Mouse (Mus musculus) cerebellum, postnatal 14 days (tissue): ENCODE data around the gene Pgpep1.
A peak's percentile ranks its signal among the peaks of the same experiment; 100 is the strongest.

Experiments used
- DNase-seq, 2 experiments: peaks; one replicate each; pipeline ENCODE4 v3.0.0; 2021; ENCODE audit warnings: mixed read lengths in 2 of 2

Gene Pgpep1

DNA sequence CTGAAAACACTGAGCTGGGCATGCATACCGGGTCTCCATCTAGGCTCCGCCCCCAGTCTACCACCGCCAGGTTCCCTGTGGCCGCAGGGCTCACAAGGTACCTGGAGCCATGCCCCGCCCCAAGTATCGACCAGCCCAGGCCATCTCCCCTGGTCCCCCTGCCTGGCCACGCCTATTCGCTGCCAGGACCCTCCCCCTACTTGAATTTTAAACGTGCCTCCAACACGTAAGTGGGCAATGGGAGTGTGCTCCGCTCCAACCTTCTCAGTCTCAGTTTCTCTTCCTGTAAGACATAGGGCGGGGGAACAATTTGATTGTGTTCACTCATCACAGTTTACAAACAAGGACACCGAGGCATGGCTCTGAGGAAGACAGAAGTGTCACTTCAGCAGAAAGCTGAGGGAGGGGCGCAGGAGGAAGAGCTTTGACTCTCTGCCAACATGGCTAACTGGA is at the start of gene Pgpep1:
Gene Pgpep1, minus strand, starts transcription at position 116 of the 453 bp plus-strand sequence.
- DNase-seq: no peak

DNA sequence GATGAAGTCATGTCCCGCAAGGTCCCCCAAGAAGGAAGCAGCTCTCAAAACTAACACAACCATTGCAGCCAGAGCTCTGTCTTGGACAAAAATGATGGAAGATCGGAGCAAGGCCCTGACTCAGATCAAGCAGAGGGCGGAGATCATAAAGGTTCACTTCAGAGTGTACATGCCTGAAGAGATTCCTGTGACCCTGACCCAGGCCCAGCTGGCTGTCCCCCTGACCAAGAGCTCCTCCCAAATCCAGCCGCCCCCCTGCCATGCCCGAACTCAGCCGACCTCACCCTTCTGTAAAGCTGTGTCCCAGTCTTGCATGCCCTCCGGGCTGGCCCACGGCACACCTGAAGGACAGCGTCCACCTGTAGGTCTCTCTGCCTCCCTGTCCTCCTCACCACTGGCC is 49.6 kb upstream of the Pgpep1 start:
- DNase-seq: peak in 1 of 2 experiments; percentile 25

DNA sequence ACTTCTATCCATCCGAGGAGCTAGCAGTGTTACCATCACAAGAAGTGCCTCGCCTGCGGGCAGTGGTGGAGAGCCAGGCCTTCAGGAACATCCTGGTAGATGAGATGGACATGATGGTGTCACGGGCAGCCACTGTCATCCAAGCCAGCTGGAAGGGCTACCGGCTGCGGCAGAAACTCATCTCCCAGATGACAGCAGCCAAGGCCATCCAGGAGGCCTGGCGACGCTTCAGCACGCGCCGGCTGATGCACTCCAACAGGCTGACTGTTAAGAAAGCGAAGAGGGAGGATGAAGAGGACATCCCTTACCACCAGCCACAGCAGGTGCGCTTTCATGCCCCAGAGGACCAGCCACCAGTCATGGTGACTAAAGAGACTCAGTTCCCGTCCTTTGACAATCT is 48.1 kb upstream of the Pgpep1 start:
- DNase-seq: no peak

DNA sequence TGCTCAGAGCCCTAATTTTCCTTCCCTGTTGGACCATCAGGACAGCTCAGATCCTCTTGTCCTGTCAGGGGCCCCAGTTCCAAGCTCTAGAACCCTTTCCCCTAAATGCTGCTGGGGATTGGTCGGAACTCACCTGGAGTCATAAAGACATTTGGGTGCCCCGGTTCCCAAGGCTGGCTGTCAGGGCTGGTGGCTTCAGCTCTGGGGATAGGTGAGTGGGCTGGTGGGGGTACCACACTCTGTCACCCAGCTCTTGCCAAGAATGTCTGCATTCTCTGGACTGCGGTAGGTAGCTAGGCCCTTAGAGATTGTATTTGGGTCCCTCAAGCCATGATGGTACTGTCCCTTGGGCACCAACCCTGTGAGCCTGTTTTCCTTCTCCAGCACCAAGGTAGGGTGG is 43.1 kb upstream of the Pgpep1 start, which contains the start of gene Iqcn:
Gene Iqcn, plus strand, starts transcription at position 171 of the 400 bp plus-strand sequence.
- DNase-seq: no peak

DNA sequence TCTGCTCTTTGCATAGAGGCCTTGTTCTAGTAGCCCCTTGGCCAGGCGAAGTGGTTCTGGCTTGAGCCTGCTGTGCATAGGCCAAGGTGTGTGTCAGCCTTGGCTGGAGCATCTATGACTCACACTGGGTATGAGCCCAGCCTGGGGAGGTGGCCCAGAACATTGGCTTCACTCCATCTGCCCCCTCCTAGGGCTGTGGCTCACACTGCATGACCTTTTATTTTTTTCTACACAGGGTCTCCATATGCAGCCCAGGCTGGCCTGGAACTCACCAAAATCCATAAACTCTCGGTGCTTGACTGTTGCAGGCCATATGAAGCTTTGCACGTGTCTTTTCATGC is 42.6 kb upstream of the Pgpep1 start:
- peak; percentile 88 to 92 for DNase-seq

DNA sequence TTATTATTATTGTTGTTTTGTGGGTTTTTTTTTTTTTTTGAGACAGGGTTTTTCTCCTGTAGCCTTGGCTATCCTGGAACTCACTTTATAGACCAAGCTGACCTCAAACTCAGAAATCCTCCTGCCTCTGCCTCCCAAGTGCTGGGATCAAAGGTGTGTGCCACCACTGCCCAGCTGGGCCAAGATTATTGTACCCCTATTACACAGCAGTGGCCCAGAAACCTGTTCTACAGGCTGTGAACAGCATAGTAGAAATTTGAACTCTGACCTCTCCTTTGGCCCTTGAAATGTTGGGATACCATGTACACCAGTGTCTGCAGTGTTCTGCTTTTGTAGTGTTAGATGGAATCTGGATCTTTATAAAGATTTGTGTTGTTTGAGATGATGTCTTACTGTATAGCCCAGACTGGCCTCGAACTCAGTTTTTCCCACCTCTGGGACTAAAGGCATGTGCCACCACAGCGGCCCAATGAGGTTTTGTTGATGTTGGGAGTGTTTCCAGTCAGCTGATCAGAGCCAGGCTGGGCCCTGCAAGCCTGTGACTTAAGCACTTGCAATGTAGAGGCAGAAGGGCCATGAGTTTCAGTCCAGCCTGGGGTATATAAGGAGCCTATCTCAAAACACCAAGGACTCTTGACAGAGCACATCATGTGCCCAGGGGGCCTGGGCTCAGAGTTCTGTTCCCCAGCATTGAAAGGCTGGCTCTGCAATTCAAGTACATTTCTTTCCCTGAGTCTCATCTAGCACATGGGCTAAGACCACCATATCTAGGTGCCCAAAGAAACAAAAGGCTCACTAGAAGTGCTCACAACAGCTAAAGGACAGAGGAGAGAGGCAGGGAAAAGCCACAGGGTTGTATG is 42.0 kb upstream of the Pgpep1 start:
- peak in 1 of 2 experiments; percentile 42 for DNase-seq

DNA sequence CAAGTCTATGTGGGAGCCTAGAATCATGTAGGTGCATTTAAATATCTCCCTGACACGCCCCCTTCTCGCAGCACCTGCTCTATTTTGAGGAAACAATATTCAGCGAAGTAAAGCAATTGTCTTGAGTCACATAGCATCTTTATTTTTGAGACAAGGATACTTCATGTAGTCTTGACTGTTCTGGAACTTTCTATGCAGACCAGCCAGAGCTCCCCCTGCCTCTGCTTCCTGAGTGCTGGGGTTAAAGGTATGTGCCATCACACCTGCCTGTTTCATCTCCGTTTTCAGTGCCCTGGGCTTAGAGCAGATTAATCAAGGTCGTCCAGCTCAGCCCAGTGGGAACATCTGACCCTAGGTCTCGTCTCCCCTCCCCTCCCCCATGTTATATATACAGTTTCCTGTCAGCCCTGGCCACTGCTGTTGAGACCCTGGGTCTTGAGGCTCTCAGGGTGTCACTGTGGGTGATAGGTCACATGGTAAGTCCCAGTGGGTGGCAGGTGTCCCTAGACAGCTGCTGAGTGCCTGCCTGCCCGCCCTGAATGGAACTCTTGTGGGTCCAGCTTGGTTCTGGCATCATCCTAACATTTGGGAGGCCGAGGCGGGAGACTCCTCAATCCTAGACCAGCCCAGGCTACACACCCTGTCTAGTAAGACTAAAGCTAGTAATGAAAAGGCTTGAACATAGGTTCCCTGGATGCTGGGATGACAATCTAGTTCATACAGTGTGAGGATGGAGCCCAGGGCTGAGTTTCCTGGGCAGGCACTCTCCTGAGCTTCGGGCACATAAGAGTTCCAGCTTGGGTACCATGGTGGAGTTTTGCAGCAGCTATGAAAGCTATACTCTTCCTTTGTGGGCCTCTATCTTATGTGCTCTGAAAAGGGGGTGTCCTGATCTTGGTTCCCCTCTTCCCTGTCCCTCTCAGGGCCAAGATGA is 41.1 kb upstream of the Pgpep1 start:
- DNase-seq: peak in 1 of 2 experiments; percentile 34

DNA sequence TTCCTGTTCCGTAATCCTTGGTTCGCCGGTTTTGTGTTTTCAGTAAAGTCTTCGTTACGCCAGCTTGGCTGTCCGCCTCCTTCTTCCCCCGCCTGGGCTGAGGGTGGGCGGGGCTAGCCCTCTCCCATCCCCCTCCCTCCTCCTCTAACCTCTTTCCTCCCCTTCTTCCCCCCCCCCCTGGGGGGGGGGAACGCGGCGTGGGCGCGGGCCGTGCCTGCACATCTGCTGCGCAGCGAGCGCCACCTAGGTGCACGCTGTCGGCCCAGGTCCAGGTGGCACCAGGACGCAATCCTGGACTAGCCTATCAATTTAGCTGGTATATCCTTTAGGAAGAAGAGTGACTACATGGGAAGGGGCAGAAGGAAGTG is 40.4 kb upstream of the Pgpep1 start:
- peak; percentile 87 to 88 for DNase-seq

DNA sequence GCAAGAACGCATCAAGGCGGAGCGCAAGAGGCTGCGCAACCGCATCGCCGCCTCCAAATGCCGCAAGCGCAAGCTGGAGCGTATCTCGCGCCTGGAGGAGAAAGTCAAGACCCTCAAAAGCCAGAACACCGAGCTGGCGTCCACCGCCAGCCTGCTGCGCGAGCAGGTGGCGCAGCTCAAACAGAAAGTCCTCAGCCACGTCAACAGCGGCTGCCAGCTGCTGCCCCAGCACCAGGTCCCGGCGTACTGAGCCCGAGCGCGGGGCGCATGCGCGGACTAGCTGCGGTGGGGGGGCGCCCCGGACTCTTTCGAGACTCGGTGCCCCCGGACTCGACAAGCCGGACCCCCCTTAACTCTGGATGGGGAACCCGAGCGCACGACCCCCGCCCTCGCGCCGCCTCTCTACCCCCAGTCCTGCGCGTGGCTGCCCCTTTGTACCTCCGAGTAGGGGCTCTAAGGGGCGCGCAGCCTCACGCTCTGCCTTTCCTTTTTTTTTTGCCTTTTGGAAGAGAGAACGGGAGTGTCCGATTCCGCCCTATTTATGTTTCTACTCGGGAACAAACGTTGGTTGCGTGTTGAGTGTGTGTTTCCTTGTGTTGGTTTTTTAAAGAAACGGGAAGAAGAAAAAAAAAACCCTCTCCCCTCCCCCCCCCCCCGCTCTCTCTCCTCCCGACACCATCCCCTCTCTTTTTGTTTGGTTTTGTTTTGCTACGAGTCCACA is 39.8 kb upstream of the Pgpep1 start:
- DNase-seq: peak; percentile 89 to 92

DNA sequence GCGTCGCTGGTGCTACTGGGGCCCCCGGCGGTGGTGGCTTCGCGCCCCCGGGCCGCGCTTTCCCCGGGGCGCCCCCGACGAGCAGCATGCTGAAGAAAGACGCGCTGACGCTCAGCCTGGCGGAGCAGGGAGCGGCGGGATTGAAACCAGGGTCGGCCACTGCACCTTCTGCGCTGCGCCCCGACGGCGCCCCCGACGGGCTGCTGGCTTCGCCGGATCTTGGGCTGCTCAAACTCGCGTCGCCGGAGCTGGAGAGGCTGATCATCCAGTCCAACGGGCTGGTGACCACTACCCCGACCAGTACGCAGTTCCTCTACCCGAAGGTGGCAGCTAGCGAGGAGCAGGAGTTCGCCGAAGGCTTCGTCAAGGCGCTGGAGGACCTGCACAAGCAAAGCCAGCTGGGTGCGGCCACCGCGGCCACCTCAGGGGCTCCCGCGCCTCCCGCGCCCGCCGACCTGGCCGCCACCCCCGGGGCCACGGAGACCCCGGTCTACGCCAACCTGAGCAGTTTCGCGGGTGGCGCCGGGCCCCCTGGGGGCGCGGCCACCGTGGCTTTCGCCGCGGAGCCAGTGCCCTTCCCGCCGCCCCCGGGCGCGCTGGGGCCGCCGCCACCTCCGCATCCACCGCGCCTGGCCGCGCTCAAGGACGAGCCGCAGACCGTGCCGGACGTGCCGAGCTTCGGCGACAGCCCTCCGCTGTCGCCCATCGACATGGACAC is 39.1 kb upstream of the Pgpep1 start:
- DNase-seq: peak in 1 of 2 experiments; percentile 77

DNA sequence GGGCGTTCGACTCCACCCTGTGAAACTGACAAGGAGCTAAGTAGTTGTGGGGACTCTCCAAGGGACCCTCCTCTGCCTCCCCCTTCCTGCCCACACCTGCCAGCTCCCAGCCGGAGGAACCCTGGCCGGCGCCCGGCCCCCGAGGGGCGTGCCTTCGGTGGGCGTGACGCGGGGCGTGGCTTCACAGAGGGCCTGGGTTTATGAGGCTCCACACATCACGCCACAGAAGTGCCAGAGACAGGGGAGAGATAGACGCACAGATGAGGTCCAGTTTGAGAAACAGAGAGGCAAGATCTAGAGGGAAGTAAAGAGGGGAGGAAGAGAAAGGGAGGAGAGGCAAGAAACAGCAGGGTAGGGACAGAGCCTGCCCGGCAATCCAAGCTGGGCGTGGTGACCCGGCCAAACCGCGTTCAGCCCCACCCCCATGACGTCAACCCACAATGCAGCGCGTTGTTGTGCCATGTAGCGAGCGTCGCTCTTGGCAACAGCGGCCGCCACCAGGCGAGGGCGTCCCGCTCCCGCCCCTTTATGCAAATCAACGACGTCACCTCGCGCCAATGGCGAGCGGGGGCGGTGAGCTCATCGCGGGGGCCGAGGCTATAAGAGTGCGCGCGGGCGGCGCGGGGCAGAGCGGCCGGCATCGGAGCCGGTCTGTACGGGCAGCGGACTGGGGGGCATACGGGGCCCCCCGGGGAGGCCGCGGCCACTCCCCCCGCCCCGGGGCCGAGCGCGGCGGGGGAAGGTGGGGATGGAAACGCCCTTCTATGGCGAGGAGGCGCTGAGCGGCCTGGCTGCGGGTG is 38.3 kb upstream of the Pgpep1 start, which contains the start of gene Jund:
Gene Jund, plus strand, starts transcription at position 640 of the 800 bp plus-strand sequence.
- DNase-seq: peak; percentile 100

DNA sequence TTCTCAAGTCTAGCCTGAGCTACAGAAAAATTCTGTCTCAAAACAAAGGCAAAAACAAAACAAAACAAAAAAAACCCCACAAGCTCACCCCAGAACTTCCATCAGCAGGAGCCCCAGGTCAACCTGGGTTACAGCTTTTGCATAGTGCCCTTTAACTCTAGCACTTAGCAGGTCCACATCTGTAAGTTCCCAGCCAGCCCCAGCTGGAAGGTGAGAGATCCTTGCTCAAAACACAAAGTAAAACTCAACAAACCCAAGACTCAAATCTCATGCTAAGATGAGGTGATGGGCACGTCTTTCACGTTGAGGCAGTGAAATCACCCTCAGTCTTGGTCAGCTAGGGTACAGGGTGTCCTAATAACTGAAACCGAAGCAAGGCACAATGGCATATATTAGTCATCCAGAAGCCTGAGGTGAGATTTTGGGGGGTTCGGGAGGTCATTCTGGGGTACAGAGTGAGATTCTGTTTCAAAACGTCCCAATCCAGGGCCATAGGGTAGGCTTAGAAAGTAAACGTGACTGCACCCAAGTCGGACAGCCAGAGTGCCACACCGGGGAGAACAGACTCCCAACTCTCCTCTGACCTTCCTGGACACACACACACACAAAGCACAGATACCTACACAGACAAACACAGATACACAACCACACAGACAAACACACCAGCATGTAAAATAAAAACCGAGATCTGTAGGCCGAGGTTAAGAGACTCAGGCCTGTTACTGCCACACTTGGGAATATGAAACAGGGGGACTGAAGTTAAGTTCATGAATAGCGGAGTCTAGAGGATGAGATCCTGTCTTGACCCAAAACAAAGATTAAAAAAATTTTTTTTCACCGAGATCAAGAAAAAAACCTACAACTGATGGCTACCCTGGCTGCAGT is 37.4 kb upstream of the Pgpep1 start:
- no peak for DNase-seq

DNA sequence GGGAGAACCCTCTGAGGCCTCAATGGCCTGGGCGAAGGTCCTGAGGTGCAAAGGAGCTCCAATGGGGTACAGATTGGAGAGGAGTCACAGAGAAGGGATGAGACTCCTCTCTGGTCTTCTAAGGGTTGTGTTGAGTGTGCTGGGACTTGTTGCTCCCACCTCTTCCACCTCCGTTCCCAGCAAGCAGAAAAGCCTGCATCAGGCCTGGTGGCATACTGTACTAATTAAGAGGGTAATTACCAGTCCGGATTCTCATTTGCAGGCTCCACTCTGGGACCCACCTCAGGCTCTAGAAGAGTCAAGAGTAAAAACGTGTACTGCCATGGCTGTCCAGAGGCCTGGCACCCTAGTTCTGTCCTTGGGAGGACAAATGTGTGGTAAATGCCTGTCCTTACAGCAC is 36.8 kb upstream of the Pgpep1 start:
- peak in 1 of 2 experiments; percentile 36 for DNase-seq

DNA sequence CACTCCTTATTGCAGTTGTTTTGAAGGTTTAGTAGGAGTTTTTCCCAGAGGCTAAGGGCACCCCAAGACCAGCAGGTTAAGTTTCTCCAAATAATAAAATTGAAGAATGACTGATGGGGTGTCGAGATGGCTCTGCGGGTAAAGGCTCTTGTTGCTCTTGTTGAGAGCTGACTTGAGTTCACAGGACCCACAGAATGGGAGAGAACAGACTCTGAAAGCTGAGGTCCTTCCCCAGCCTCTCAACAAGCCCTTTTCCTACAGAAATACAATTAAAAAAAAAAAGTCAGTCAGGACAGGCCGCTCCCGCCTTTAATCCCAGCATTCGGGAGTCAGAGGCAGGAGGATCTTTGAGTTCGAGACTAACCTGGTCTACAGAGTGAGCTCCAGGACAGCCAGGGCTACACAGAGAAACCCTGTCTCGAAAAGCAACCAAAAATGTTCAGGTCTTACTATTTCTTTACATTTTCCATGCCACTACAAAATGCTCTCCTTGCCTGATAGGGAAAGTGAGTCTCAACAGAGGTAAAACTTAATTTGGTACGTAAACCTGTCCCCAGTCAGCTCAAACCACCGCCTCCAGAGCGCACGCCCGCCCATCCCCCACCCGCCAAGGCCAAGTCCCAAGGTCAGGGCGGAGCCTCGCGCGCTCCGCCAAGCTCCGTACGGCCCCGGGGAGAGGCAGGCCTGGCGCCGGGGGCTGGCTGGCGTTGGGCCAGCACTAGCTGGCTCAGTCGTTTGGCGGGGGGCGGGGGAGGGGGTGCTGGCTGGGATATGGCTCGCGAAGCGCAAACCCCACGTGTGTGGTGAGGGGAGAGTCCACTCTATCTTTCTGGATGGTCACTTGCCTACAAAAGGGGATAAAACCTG is 36.1 kb upstream of the Pgpep1 start:
- DNase-seq: peak; percentile 87 to 90

DNA sequence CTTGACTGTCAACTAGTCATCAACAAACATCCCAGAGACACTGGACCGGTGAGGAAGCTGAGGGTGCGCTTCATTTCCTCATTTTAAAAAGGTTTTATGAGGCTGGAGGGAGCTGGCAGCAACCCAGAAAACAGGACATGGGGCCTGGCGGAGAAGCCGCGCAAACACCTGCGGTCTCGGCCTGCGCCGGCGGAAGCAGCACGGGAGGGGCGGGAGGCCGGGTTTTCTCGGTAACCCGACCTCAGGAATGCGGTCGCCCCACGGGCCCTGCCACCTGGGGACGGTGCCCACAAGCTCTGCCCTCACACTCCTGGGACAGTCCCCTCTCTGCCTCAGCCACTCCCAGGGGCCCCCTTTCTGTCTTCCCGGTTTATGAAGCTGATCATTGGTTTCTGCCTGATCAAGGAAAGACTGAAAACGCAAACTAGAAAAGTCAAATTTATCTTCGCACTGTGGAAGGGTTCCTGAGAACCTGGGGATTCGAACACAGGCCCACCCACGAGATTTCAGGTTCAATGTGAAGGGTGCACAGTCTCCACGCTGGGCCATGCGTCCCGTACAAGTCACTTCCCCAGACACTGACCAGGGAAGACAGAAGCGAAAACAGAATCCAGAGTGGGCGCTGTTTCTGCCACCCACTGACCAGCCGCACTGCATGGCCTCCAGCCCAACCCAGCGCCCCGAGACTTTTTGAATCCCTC is 35.3 kb upstream of the Pgpep1 start:
- peak; percentile 66 to 73 for DNase-seq

DNA sequence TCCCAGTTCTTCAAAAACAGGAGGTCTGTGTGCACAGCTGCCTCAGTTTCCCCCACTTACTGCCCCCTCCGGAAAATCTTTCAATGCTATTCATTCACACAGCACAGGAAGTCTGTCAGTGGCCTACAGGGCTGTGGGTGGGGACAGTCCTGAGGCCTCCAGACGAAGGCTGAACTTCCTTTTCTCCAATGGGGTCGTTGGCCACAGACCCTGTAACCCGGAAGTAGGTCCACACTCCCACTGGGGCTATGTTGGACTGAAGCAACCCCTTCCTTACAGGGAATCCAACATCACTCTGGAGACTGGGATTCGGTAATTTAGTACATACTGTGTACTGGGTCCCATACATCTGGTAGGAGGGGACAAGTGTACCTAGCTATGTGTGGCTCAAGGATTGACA is 33.4 kb upstream of the Pgpep1 start:
- no peak for DNase-seq

DNA sequence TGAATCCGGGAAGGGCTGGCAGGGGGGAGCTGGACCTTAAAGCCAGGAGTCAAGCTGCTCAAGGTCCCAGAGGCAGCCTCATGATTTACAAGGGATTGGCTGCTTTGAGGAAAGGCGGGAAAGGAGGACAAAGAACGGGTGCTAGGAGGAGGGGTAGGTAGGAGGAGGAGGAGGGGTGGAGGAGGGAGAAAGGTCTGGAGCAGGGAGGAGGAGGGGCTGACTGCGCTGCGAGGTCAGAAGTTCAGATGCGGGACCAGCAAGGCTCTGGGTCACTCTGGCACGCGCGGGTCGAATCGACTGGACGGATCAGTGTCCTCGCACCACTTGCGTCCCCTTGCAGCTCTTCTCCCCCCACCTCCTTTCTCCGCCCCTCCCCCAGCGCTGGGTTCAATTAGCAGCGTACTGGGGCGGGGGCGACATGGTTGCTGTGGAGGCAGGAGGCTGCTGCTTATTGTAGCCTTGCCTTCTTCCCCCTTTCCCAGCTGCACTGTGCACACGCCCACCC is 31.6 kb upstream of the Pgpep1 start:
- no peak for DNase-seq

DNA sequence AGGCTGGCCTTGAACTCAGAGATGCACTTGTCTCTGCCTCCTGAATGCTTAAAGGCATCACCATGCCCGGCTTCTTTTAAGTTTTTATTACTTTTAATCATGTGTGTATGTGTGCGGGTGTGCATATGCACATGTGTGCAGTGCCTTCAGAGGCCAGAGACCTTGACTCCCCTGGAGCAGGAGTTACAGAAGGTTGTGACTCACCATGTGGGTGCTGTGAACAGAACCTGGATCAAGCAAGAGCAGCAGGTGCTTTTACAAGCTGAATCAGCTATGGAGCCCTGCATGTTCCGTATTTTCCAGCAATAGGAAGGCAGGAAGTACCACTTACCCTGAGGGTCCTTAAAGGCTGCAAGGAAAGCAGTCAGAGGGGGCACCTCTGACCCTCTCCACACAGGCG is 31.0 kb upstream of the Pgpep1 start:
- DNase-seq: no peak
